Comparison of ENCODE assay signal across 10 mouse cellular contexts in genomic region chr15:79432328-79432727, GRCm38 (mm10). TPM values are rescaled to one million over a fixed set of nuclear protein-coding genes. Genes with fewer than 3 reads are reported as not detected.
DNase-seq lines count a peak whose midpoint lies in the region; ATAC-seq and TF ChIP-seq lines count a peak whose summit lies in the region.
"Had no signal": no experiment of that assay in that cellular context is flagged by ENCODE, and none has a peak within 500 bp of the region (broad histone marks: within the 10 kb centered on the region; RNA-seq: fewer than 3 reads in every experiment).

No protein-coding gene starts in this region.

- H3K4me1 ChIP-seq in kidney, adult 2 months (ENCODE audit: control insufficient read depth, insufficient read depth, low read length), result peaks cover 26% of the 10 kb centered on the region
- 0 out of 2 replicates have a peak, but pooled peaks cover 6% of the 10 kb centered on the region for H3K4me1 ChIP-seq in intestine, postnatal 0 days (replicated peaks; ENCODE audit: control insufficient read depth, insufficient read depth, low read length)
- H3K4me1 ChIP-seq in stomach, embryonic 16.5 days (ENCODE audit: control insufficient read depth, insufficient read depth, low read length), result peaks cover 31% of the 10 kb centered on the region

- 79% methylated on average over 11 of the region's 11 CpGs for WGBS in kidney, adult 2 months
- WGBS in intestine, postnatal 0 days, result 77% methylated on average over 11 of the region's 11 CpGs
- WGBS in stomach, embryonic 16.5 days, result 74% methylated on average over 11 of the region's 11 CpGs

- TF ChIP-seq POLR2A in kidney, adult 2 months (IDR thresholded peaks at IDR 0.05; ENCODE audit: low read depth, low read length), result no peak

- no peak for ATAC-seq in intestine, postnatal 0 days
- no peak for ATAC-seq in stomach, embryonic 16.5 days (ENCODE audit: insufficient read depth, low FRiP score)

- H3K36me3 ChIP-seq in kidney, adult 2 months (ENCODE audit: control insufficient read depth, insufficient read depth, low read length), result no peaks in the 10 kb centered on the region
- H3K36me3 ChIP-seq in intestine, postnatal 0 days (ENCODE audit: control insufficient read depth, insufficient read depth), result peaks cover 14% of the 10 kb centered on the region
- H3K36me3 ChIP-seq in stomach, embryonic 16.5 days (ENCODE audit: control insufficient read depth, insufficient read depth, low read length), result peaks cover 8% of the 10 kb centered on the region; the same call in 1 of the 2 replicates
- H3K36me3 ChIP-seq: G1E had no signal

- H3K27ac ChIP-seq in kidney, adult 2 months (ENCODE audit: insufficient read depth, low read depth, low read length), result peak overlapping the region; percentile 20; the same call in 1 of the 2 replicates
- H3K27ac ChIP-seq in intestine, postnatal 0 days (ENCODE audit: low read depth, low read length), result peak overlapping the region; percentile 61; the same call in 1 of the 2 replicates
- peak overlapping the region; percentile 83 for H3K27ac ChIP-seq in stomach, embryonic 16.5 days (ENCODE audit: low read length)

- DNase-seq in kidney, adult 2 months, result no peak
- DNase-seq in kidney, adult 11 months, result no peak
- DNase-seq in right cerebral cortex, postnatal 25 days, result peak; percentile 38
- DNase-seq in right cerebral cortex, postnatal 14 days, result no peak
- no peak for DNase-seq in layer of hippocampus, adult 18-20 months (ENCODE audit: low spot score in 2 of 2)
- no peak for DNase-seq in cerebellum, postnatal 36 days

- H3K27me3 ChIP-seq in kidney, adult 2 months (replicated peaks; ENCODE audit: control insufficient read depth, insufficient read depth, low read length), result no peaks in the 10 kb centered on the region
- no peaks in the 10 kb centered on the region for H3K27me3 ChIP-seq in intestine, postnatal 0 days (replicated peaks; ENCODE audit: control insufficient read depth, insufficient read depth, low read length)
- no peaks in the 10 kb centered on the region for H3K27me3 ChIP-seq in stomach, embryonic 16.5 days (ENCODE audit: control insufficient read depth, insufficient read depth, low read length)

- H3K9me3 ChIP-seq in intestine, postnatal 0 days (ENCODE audit: control insufficient read depth), result no peaks in the 10 kb centered on the region
- H3K9me3 ChIP-seq in stomach, embryonic 16.5 days (replicated peaks; ENCODE audit: control insufficient read depth, low read length), result no peaks in the 10 kb centered on the region
- H3K9me3 ChIP-seq: G1E had no signal

- H3K9ac ChIP-seq in intestine, postnatal 0 days (ENCODE audit: low read depth, low read length), result no peak overlapping the region
- no peak overlapping the region for H3K9ac ChIP-seq in stomach, embryonic 16.5 days (ENCODE audit: low read length)

- TF ChIP-seq CTCF in kidney, adult 2 months (conservative IDR thresholded peaks at IDR 0.05; ENCODE audit: insufficient read depth, insufficient read length, low read depth, low read length), result no peak
- TF ChIP-seq CTCF in intestine, postnatal 0 days (IDR thresholded peaks at IDR 0.05; ENCODE audit: low read depth), result no peak

- H3K4me2 ChIP-seq in intestine, postnatal 0 days (replicated peaks; ENCODE audit: low read depth), result no peak overlapping the region
- H3K4me2 ChIP-seq in stomach, embryonic 16.5 days (ENCODE audit: low read depth, low read length), result no peak overlapping the region

- H3K4me3 ChIP-seq in kidney, adult 2 months (ENCODE audit: insufficient read depth, low read depth, low read length), result no peak overlapping the region
- H3K4me3 ChIP-seq in intestine, postnatal 0 days (ENCODE audit: low read depth, low read length), result no peak overlapping the region
- H3K4me3 ChIP-seq in stomach, embryonic 16.5 days (replicated peaks; ENCODE audit: low read length), result no peak overlapping the region
- H3K4me3 ChIP-seq: myocyte had no signal

RNA-seq across cellular contexts. Expression of gene Csnk1e, which starts 23.0 kb away (rescaled TPM):
- polyA plus RNA-seq in kidney, adult 2 months (2012; rRNA removed), result 31.5 and 34.9 TPM in 2 replicates
- polyA plus RNA-seq in intestine, postnatal 0 days (2015; fragmentation: Nextera tagmentation; extraction: Ambion mirVana), result 18.2 and 25.7 TPM in 2 replicates
- polyA plus RNA-seq in stomach, embryonic 16.5 days (2015; fragmentation: Nextera tagmentation; extraction: Ambion mirVana), result 34.5 and 35.0 TPM in 2 replicates
- 100 to 1,000 TPM in 1 of 2 experiments, 10 to 100 TPM in 1; 95.9 to 109 TPM for total RNA-seq in layer of hippocampus, adult 18-20 months (2021)
- polyA plus RNA-seq: G1E had no signal

RNA-seq across cellular contexts. Expression of gene Tmem184b, which starts 29.0 kb away (rescaled TPM):
- 69.0 and 81.0 TPM in 2 replicates for polyA plus RNA-seq in kidney, adult 2 months (2012; rRNA removed)
- 32.7 and 34.1 TPM in 2 replicates for polyA plus RNA-seq in intestine, postnatal 0 days (2015; fragmentation: Nextera tagmentation; extraction: Ambion mirVana)
- polyA plus RNA-seq in stomach, embryonic 16.5 days (2015; fragmentation: Nextera tagmentation; extraction: Ambion mirVana), result 52.7 and 59.6 TPM in 2 replicates
- total RNA-seq in layer of hippocampus, adult 18-20 months (2021), result 10 to 100 TPM; 55.0 to 57.9 TPM

Comparison
In these comparisons a context has a peak if more than half of its experiments do, and no peak if none do; other contexts are left out.
1. H3K27ac ChIP-seq: peak in every context shown above with its lines; median percentile 83 in stomach, embryonic 16.5 days; 61 in intestine, postnatal 0 days; 20 in kidney, adult 2 months.